Mouse (Mus musculus): Measurements from ENCODE around the gene Abhd4.

GRCm38 (mm10) chr14:54204311-54204710 lies 49.7 kb upstream of the Abhd4 start:
- no peak for TF ChIP-seq CTCF (conservative IDR thresholded peaks at IDR 0.05; ENCODE audit: insufficient read depth, insufficient read length, low read depth, low read length)
- no peak for TF ChIP-seq POLR2A (IDR thresholded peaks at IDR 0.05; ENCODE audit: low read depth, low read length)
